Mouse (Mus musculus) frontal cortex, postnatal 36 days (tissue): Measurements from ENCODE around the gene Tmem8b.

Experiments
- DNase-seq, 2 experiments: peaks; one replicate each; pipeline ENCODE4 v3.0.0; 2022; ENCODE audit warnings: low spot score in 2 of 2

Tmem8b gene

GRCm38 (mm10) chr4:43656339-43657109, 12.2 kb upstream of the Tmem8b start, which contains the start of gene Hint2:
Gene Hint2 (minus strand): TSS chr4:43656466.
- peak; percentile 93 to 97 for DNase-seq

GRCm38 (mm10) chr4:43657146-43657545, 11.6 kb upstream of the Tmem8b start:
- peak in 1 of 2 experiments; percentile 54 for DNase-seq

- no peak for DNase-seq
Observed at GRCm38 (mm10) chr4:43666412-43666811, 2.4 kb upstream of the Tmem8b start.

GRCm38 (mm10) chr4:43669428-43669794, 640 bp downstream of the Tmem8b start:
- DNase-seq = no peak

- peak; percentile 83 to 89 for DNase-seq
Observed at GRCm38 (mm10) chr4:43672070-43672469, 3.3 kb downstream of the Tmem8b start.

GRCm38 (mm10) chr4:43673703-43674102, 4.9 kb downstream of the Tmem8b start:
- DNase-seq = no peak

GRCm38 (mm10) chr4:43674974-43675373, 6.2 kb downstream of the Tmem8b start:
- DNase-seq = no peak

GRCm38 (mm10) chr4:43675608-43676007, 6.8 kb downstream of the Tmem8b start:
- DNase-seq = no peak

- DNase-seq = no peak
Observed at GRCm38 (mm10) chr4:43678541-43678940, 9.8 kb downstream of the Tmem8b start.

GRCm38 (mm10) chr4:43679416-43680043, 10.8 kb downstream of the Tmem8b start:
- no peak for DNase-seq

GRCm38 (mm10) chr4:43690021-43690420, 21.2 kb downstream of the Tmem8b start:
- DNase-seq = no peak

- no peak for DNase-seq
Observed at GRCm38 (mm10) chr4:43691026-43691425, 22.3 kb downstream of the Tmem8b start.

GRCm38 (mm10) chr4:43693806-43694241, 25.1 kb downstream of the Tmem8b start:
- DNase-seq = no peak

GRCm38 (mm10) chr4:43694439-43695248, 25.9 kb downstream of the Tmem8b start:
- no peak for DNase-seq

GRCm38 (mm10) chr4:43695249-43695671, 26.5 kb downstream of the Tmem8b start:
- no peak for DNase-seq

- DNase-seq = no peak
Observed at GRCm38 (mm10) chr4:43696561-43696960, 27.8 kb downstream of the Tmem8b start.

- no peak for DNase-seq
Observed at GRCm38 (mm10) chr4:43700707-43701106, 31.9 kb downstream of the Tmem8b start, which contains the start of gene Olfr70. Gene Olfr70 (minus strand): TSS chr4:43700807.

GRCm38 (mm10) chr4:43703439-43703838, 34.7 kb downstream of the Tmem8b start:
- DNase-seq = no peak

- no peak for DNase-seq
Observed at GRCm38 (mm10) chr4:43703851-43704250, 35.1 kb downstream of the Tmem8b start.

GRCm38 (mm10) chr4:43705991-43706390, 37.2 kb downstream of the Tmem8b start:
- DNase-seq = no peak

GRCm38 (mm10) chr4:43709869-43710268, 41.1 kb downstream of the Tmem8b start, which contains the start of gene Olfr71:
Gene Olfr71 (minus strand): TSS chr4:43710255.
- DNase-seq = no peak

- peak; percentile 78 to 79 for DNase-seq
Observed at GRCm38 (mm10) chr4:43711821-43712220, 43.0 kb downstream of the Tmem8b start.
